Mouse (Mus musculus): Measurements from ENCODE around the gene Prickle2.

The Prickle2 gene

DNA sequence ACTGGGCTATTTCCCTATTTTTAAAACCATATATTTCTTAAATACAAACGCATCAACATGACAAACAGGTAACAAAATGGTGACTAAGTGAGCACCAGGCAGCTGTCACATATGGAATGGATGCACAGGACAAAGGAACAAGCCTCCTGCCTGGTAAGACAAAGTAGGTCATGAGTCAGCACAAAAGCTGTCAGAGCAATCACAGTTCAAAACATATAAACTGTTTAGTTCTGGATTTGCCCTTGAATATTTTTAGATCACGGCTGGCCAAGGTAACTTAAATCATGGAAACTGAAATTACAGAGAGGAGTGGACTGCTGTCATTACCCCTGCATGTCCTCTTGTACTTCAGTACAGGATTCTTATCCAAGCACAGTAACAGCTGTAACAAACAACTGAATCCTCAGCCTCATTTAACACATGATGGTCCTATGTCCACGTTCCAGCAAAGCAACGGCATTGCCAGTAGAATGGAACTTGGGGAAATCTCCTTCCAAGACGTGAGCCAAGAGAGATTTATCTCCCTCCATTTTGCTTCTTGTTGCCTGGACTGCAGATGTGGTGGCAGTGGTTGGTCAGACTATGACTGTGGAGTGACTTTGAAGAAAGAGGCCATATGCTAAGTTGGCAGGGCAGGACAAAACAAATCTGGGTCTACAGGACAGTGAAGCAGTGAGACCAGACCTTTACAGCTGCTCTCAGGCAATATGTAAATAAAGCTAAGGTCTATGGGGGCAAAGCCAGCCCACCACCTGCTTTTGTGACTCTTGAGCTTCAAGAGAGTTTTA lies 185.7 kb downstream of the Prickle2 start:
- no peak for DNase-seq (ENCODE audit: low read depth, low spot score)

DNA sequence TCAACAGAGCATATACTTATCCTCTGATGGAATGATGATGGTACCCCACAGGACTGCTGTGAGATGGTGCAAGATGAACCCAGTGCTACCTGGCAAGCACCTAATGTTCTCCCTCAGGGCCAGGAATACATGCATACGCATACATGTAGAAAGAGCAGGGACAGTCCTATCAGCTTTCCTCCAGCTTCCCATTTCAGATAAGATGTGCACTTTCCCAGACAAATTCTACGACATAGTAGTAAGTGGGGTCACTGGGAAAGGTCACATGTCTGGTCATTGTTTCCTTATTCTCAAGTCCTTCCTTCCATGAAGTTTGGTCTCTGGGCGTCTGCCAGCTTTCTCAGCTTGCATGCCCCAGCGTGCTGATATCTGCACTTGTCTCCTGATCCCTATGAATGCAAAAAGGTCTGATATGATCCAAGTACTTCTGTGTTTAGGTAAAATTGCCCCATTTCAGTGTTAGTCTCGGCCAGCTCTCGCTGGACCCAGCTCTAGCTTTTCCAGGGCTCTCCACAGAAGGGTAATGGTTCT lies 187.5 kb downstream of the Prickle2 start:
- DNase-seq (ENCODE audit: low read depth, low spot score): no peak

DNA sequence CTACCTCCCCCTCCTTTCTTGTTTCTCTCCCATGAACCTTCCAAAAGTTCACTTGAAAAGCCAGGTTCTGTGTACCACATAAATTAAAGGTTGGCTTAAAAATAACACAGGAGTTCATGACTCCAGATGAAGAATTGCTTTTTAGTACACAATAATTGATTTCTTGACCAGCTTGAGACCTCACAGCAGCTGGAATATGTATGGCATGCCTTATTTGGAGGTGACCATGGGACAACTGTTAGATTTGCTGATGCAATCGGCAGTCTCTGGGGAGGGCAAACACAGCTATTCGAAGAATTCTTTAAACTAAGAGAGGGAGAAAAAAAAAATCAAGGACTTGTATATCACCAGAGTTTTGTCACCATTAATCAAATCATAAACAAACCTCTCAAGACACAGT lies 189.0 kb downstream of the Prickle2 start:
- DNase-seq (ENCODE audit: low read depth, low spot score): no peak

DNA sequence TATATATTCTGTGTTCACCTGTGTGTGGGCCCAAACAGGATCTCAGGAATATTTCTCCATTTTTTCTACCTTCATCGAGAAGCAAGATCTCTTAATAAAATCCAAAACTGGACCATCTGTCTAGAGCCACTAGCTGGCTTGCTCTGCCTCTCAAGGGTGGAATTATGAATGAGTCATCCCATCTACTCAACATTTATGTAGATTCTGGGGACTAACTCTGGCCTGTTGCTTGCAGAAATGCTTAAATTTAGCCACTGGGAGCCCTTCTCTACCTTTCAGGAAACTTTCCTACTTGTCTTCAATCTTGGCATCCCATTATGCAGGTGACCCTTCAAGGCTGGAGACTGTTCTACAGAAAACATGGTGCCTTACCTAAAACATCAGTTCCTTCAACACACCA lies 194.0 kb downstream of the Prickle2 start:
- DNase-seq (ENCODE audit: low read depth, low spot score): no peak

DNA sequence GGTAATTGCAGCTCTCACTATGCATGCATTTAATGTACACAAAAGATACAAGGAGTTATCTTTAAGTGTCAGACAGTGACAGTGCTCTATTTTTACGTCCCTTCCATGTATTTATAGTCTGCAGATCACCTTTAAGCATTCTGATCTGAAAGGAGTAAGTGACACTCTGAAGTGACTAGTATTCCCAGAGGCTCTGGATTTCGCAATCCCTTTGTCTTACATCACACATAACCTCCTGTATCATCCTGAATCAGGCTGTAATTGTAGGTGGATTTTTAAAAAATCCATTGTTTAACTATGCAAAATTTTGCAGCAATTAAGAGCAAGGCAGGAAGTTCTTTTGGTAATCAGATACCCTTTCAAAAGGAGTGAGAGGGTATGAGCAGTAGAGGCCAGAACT lies 196.2 kb downstream of the Prickle2 start:
- DNase-seq (ENCODE audit: low read depth, low spot score): no peak

DNA sequence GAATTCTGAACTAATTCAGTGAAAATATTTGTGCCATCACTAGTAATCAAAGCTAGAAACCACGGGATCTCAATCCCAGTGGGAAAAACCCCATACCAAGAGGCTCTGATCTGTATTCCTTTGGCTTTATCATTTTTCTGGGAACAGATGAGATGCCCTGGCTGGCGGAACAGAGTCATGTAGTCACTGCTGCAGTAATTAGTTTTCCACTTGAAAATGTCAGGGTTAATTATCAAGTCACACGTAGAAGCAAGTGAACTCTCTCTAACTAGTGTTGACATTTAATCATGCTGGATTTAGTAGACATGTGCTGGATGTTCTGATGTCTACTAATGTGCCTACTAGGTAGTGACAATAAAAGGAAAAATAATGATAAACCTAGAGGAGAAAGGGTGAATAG lies 199.7 kb downstream of the Prickle2 start:
- DNase-seq (ENCODE audit: low read depth, low spot score): no peak

DNA sequence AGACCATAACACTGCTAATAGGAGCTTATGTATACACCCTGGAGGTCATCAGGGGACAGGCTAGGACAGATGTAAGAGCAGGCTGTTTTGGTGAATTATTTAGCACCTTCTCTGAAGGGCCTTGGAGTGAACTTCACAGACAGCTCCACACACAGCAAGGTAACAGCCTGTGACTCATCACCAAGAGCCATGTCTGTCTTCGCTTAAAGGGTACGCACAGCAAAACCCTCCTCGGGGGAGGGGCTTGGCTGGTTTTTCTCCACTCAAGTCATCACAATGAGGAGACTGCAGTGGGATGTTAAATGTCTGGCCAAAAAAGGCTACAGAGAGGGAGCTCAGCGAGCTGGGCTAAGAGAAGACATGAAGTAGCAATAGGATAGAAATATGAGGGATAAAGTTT lies 206.5 kb downstream of the Prickle2 start:
- DNase-seq (ENCODE audit: low read depth, low spot score): no peak

DNA sequence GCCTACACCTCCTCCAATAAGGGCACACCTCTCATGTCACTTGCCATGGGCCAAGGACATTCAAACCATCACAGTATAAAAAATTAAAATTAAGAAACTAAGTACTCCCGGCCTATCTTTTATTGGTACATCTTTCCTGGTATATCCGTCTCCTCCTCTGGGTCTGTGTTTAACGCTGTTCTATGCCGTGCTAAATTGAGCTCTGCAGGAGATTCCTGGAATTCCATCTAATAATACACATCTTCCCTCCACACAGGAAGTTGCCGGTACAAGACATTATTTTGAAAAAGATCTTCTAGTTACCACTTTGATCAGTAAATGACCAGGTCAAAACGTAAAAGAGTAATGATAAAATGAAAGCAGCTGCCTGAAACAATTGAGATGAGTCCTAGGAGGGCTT lies 207.4 kb downstream of the Prickle2 start:
- DNase-seq (ENCODE audit: low read depth, low spot score): no peak

DNA sequence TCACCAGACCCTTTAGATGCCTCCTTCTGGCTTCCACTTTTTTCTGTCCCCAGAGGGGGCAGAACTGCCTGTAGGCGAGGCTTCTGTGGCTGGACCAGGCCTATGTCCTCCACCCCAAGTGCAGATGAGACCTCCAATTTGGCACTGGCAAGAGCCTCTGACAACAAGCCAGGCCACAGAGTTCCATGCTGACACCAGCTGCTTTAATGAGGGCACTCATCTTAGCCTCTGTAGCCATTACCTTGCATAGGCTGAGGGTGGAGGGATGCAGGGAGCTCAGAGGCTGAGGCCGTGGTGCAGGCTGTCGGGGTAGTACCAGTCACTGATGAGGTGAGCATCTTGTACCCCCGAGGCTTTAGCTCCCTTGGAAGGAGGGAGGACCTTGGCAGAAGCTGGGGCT lies 208.7 kb downstream of the Prickle2 start:
- no peak for DNase-seq (ENCODE audit: low read depth, low spot score)

DNA sequence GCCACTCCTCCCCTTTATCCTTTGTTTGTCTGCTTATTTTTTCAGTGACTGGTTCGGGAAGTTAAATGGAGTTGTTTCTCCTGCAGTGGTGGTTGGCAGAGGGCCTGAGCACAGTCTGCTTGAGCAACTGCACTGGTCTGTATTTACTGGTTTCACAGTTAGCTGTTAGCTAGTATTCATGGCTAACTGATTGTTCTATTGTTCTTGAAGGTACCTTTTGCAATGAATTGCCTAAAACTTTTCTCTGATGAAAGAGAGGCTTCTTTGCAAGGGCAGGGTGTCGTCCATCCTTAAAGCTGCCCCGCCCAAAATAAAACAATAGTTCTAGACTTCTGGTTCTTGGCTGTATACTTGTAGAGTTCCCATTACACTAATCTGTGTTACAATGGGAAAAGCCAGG lies 210.5 kb downstream of the Prickle2 start:
- DNase-seq (ENCODE audit: low read depth, low spot score): no peak

DNA sequence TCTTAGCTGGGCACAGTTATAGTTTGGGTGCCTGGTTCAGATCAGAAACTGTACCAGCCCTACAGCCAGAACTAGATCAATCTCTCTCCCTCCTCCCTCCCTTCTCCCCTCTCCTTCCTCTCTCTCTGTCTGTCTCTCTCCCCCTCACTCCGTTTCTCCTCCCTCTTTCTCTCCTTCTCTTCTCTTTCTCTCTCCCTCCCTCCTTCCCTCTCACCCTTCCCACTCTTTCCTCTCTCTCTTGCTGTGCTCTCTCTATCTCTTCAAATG lies 224.3 kb downstream of the Prickle2 start:
- no peak for DNase-seq (ENCODE audit: low read depth, low spot score)

DNA sequence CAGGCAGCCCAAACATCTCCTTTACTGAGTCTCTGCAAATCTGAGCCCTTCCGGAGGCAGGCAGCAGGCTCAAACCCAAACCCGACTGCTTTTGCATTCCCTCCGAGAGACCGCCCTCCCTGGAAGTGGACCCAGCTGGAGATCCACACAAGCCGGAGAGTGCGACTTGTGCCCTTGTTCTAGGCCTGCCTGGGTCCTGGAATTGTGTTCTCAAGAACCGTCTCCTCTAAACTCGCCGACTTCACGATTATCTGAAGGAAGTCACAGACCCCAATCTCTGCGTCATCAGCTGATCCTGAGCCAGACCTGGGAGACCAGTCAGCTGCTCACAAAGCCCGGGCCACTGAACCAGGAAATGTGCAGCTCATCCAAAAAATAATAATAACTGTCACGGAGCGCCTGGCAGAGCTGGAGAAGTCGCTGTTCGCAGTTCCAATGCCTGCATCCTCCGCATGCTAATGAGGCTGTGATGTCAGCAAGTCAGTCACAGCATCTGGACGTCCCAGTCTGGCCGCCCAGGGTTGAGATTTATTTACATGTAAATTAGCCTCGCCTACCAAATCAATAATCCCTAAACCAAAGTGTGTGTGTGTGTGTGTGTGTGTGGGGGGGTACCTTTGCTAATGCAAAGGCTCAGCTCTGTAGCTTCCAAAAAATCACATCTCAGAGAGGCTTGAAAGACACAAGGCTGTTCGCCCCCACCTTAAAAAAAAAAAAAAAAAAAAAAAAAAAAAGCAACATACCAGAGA lies 224.8 kb downstream of the Prickle2 start:
- no peak for DNase-seq (ENCODE audit: low read depth, low spot score)

DNA sequence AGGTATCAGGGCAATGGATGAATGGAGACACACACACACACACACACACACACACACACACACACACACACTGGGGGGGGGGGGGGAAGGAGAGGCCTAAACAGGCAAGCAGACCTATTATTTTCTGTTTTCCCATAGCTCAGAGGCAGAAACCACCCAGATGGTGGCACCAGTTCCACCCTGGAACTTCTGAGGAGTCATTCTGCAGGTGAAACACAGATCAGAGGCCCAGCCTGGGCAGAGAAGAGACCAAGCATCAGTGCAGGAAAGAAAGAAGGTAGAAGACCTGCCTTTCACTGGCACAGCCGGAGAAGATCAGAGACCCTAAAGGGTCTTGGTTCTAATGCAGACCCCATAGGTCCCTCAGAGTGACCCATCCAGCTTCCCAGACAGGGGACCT lies 227.3 kb downstream of the Prickle2 start:
- no peak for DNase-seq (ENCODE audit: low read depth, low spot score)

DNA sequence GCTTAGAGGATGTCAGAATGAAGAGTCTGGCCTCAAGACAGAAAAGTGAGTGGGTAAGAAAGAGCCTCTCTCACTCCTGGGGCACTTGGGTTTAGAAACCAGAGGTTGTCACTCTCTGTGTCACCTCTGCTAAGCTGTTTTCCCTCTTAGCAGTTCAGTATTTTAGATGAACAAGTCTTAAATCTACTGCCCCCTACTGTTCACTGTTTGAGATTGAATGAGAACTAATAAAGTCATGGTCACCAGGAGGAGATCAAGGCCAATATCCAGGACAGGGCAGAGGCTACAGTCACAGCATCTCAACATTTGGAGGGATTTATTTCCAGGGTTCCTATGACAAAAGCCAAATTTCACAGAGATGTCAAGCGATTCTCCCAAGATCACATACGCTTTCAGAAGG lies 228.3 kb downstream of the Prickle2 start:
- DNase-seq (ENCODE audit: low read depth, low spot score): no peak

DNA sequence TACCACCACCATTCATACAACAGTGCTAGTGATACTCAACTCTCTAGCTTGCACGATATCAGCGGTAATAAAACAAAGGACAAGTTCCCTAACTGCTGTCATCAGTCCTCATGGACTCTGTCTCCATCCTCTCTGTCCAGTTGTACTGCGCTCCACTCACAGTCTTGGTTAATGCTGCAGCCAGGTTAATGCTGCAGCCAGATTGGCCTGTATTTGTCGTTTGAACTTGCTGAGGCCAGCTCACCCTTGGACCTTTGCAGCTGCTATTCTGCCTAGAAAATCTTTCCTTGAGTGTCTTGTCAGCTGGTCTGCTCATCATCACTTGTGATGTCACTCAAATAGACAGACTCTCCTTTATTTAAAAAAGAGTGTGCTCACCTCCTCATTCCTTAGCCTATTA lies 236.5 kb downstream of the Prickle2 start:
- no peak for DNase-seq (ENCODE audit: low read depth, low spot score)

DNA sequence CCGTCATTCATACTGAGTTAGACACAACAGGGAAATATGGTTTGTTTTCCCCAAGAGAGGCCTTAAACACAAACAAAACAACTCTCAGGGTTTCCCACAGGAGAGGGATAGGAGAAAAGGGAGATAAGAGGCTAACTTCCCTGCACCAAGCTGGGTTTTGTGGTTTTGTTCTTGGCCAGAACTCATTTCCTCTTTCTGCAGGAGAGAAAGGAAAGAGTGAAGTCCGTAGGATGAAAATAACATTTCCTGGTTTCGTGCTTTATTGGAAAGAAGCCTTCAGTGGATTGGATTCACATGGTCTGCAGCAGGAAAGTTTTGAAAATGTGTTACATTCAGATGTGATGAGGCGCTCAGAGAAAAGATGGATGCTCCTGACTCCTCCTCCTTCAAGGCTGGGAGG lies 237.1 kb downstream of the Prickle2 start:
- DNase-seq (ENCODE audit: low read depth, low spot score): no peak

DNA sequence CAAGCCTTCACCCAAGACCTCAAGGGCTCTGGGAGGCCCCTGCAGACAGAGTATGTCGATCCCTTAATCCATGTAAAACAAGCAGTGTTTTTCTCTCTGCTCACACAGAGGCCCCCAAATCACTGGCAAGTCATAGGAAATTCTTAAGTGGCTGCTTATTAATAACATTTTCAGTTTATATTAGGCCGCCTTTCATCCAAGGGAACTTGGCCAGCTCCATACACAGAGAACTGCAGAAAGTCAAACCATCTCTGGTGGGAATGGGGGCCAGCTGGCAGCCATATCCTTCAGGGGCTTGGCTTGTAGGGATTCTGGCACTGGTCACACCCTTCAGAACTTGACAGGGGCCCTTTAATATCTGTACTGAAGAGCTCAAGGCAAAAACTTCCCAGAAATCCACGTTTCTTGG lies 237.6 kb downstream of the Prickle2 start:
- no peak for DNase-seq (ENCODE audit: low read depth, low spot score)

DNA sequence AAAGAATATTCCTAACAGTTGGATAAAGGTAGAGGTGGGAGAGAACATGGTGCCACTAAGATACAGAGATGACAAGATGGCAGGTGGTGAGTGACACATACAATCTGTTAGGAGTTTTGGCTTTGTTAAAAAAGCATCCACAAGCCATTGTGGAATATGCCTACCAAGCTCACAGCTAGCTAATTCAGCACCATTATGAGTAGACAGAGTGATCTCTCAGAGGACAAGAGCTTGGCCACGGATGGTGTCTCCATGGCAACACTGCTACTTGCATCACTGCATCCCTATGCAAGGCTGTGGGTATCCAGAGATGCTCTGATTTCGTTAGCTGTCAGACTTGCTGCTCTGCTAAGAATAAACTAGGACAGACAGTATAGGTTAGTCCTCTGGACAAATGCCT lies 238.6 kb downstream of the Prickle2 start:
- no peak for DNase-seq (ENCODE audit: low read depth, low spot score)

DNA sequence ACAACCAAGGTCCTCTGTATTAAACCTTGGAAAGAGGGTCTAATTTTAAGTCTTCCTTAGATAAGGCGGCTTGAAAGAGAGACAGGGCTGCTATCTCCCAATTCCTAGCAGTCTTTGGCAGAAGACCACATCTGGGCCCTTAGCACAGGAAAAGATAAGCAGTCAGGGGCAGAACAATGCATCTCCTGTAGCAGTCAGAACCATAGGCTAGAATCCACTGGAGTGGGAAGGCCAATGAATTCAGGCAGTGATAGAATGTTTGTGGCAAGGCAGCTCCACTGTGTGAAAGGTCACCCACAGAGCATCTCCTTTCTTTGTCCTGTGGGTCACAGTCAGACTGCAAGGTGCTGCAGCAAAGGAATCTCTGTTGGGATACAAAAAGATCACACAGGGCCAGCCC lies 240.3 kb downstream of the Prickle2 start:
- no peak for DNase-seq (ENCODE audit: low read depth, low spot score)

DNA sequence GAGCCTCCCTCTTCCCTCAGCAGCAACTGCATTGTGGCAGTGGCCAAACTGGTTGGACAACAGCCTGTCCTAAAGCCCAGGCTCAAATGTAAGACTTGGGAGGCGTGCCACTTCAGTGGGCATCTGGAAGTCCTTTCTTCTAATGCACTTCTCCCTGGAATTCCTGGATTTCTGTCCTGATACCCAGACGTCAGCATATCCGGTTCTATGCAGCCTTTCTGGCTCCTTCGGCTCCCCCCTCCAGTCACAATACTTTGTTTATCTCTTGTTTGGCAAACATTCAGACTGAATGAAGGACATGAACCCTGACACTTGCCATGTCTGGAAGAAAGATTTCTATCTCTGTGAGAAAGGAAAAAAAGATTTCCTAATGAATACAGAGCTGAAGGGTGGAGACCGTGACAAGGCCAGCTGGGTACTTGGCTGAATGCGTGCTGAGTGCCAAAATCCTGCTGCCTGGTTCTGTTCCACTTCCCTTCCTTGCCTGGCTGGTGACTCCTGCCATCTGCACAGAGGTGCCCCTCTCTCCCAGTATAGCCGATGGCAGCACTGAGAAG lies 241.1 kb downstream of the Prickle2 start:
- no peak for DNase-seq (ENCODE audit: low read depth, low spot score)

DNA sequence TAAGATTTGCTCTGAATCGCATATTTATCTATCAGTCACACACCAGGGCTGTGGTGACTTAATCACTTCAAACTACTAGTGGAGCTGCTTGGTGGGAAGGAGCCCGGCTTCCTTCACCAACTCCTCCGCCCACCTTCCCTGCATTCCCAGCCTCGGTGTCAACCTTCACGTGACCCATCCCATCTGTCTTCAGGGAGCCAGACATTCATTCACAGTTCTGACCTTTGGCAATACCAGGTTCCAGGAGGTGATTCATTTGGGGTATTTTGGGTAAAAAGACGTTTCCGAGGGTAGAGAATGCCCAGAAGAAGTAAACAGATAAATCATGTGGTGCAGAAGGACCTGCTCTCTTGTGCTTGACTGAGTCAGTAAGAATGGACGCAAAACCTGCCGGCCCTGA lies 242.2 kb downstream of the Prickle2 start:
- DNase-seq (ENCODE audit: low read depth, low spot score): no peak

DNA sequence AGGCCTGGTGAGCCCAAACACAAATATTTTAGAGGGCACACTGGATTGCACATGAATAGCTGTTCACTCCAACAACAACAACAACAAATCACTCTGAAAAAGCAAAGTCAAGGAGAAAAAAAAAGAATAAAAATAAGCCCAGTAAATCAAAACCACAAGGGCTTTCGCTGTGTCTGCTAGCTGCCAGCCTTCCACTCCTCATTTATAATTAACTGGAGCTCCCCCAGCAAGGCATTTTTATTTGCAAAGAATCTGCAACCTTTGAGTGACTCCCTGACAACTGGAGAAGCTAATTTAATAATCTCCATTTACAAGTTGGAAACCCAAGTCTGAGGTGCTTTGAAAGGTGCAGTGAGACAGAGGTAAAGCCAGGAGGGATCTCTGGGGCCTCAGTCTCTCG lies 245.2 kb downstream of the Prickle2 start:
- no peak for DNase-seq (ENCODE audit: low read depth, low spot score)

DNA sequence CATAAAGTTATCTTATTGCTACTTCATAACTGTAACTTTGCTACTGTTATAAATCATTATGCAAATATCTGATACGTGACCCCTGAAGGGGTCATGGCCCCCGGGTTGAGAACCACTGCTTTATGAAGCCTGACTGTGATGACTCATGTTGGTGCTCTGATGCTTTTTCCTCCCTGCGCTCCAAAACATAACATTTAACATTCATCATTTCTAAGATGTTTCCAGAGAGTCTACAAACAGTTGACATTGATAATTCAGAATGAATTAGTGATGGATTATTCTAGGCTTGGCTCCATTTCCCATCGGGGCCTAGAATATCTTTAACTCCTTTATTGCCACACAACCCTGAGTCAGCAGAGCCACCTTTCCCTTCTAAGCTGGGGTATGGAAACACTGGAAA lies 247.9 kb downstream of the Prickle2 start:
- DNase-seq (ENCODE audit: low read depth, low spot score): no peak

Measured in CD4-positive, CD25-positive, alpha-beta regulatory T cell, adult 2 months (primary cell).